Mouse (Mus musculus) olfactory bulb, adult 2 months (tissue): ENCODE measurements around the gene Ndufaf2.

Experiments used
- CTCF ChIP-seq: fragments of 200-500 bp; IDR thresholded peaks from 2 replicates; pipeline ENCODE4 v1.5.1; 2012; ENCODE audit warnings: low read depth, mild to moderate bottlenecking, low read length, moderate library complexity; ENCODE audit not compliant: insufficient read depth
- POLR2A ChIP-seq: fragments of 200-500 bp; IDR thresholded peaks from 2 replicates; pipeline ENCODE4 v1.6.1; 2012; ENCODE audit warnings: mild to moderate bottlenecking, low read depth, low read length, moderate library complexity; ENCODE audit not compliant: insufficient read depth

GRCm38 (mm10) chr13:108159241-108159575 is 785 bp upstream of the Ndufaf2 start:
- no peak for TF ChIP-seq POLR2A
- TF ChIP-seq CTCF, result no peak
